Mouse (Mus musculus): Measurements from ENCODE around the gene Calm2.

DNA sequence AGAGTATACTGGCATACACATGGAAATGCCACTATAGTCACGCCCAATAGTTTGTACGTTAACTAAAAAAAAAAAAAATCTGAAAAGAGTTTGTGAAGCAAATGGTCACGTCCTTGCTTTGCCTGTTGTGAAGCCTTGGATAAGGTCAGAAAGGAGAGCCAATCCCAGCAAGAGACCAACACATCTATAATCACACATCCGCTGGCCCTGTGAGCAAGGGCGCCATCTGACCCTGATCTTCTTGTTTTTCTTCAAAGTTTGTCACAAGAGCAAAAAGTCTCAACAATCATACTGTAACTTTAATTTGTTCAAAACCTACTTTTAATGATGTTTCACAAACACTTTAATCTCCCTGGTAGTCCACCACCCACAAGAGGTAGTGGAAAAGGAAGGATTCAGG lies 39.0 kb upstream of the Calm2 start:
- TF ChIP-seq CTCF (IDR thresholded peaks at IDR 0.05; ENCODE audit: low read depth, low read length), result no peak
- no peak for TF ChIP-seq POLR2AphosphoS5 (IDR thresholded peaks at IDR 0.05; ENCODE audit: insufficient replicate concordance, low read depth, low read length)
- TF ChIP-seq TAL1 (conservative IDR thresholded peaks at IDR 0.05; ENCODE audit: low read depth, low read length), result no peak
- TF ChIP-seq GATA1 (IDR thresholded peaks at IDR 0.05; ENCODE audit: borderline replicate concordance, low read length), result no peak
